21 mouse cellular contexts compared by ENCODE assay signal in genomic region chr2:158523060-158523459, GRCm38 (mm10). TPM values are rescaled to one million over a fixed set of nuclear protein-coding genes. Genes with fewer than 3 reads are reported as not detected.
A peak's percentile ranks its signal among the peaks of the same experiment; 100 is the strongest.
DNase-seq lines count a peak whose midpoint lies in the region; ATAC-seq and TF ChIP-seq lines count a peak whose summit lies in the region.
"Had no signal": no experiment of that assay in that cellular context is flagged by ENCODE, and none has a peak within 500 bp of the region (broad histone marks: within the 10 kb centered on the region; RNA-seq: fewer than 3 reads in every experiment).

No protein-coding gene starts in this region.

- peak; percentile 64 for ATAC-seq in heart, postnatal 0 days (ENCODE audit: insufficient read depth, low read depth)
- ATAC-seq in megakaryocyte progenitor cell, adult 5-6 weeks (replicated peaks; ENCODE audit: poor library complexity): no peak
- no peak for ATAC-seq in erythroblast, adult 5-6 weeks (replicated peaks; ENCODE audit: low FRiP score, poor library complexity, severe bottlenecking)
- ATAC-seq: midbrain, embryonic 15.5 days had no signal

- H3K27me3 ChIP-seq in heart, postnatal 0 days (ENCODE audit: control insufficient read depth, insufficient read depth, low read length): no peaks in the 10 kb centered on the region
- H3K27me3 ChIP-seq: hindbrain, embryonic 15.5 days; midbrain, embryonic 15.5 days; neural tube, embryonic 12.5 days had no signal

- no peaks in the 10 kb centered on the region for H3K36me3 ChIP-seq in heart, postnatal 0 days (replicated peaks; ENCODE audit: control insufficient read depth, insufficient read depth, low read length)
- H3K36me3 ChIP-seq: heart, embryonic 10.5 days; hindbrain, embryonic 15.5 days; midbrain, embryonic 15.5 days; neural tube, embryonic 12.5 days had no signal

- H3K9me3 ChIP-seq in heart, postnatal 0 days (replicated peaks; ENCODE audit: control insufficient read depth, low read length): no peaks in the 10 kb centered on the region
- H3K9me3 ChIP-seq: heart, embryonic 10.5 days; hindbrain, embryonic 15.5 days; midbrain, embryonic 15.5 days; neural tube, embryonic 12.5 days had no signal

- H3K9ac ChIP-seq in heart, postnatal 0 days (replicated peaks; ENCODE audit: low read depth, low read length): no peak overlapping the region
- H3K9ac ChIP-seq: hindbrain, embryonic 15.5 days; liver, embryonic 14.5 days; midbrain, embryonic 15.5 days; neural tube, embryonic 12.5 days had no signal

- DNase-seq in heart, postnatal 0 days (ENCODE audit: low spot score): peak; percentile 37
- DNase-seq in heart, adult 18-20 months: no peak
- peak; percentile 40 for DNase-seq in MN1 (ENCODE audit: low spot score)
- DNase-seq in kidney, adult 8-10 months: peak; percentile 67 to 77
- peak; percentile 67 for DNase-seq in lung, postnatal 10 days
- DNase-seq in gastrocnemius, postnatal 25 days: no peak
- DNase-seq: cerebellum, adult 18-20 months; embryo, embryonic 11 days; right cerebral cortex, postnatal 14 days had no signal

- no peak overlapping the region for H3K27ac ChIP-seq in heart, postnatal 0 days (ENCODE audit: low read depth)
- H3K27ac ChIP-seq: heart, embryonic 10.5 days; hindbrain, embryonic 15.5 days; liver, embryonic 14.5 days; midbrain, embryonic 15.5 days; neural tube, embryonic 12.5 days had no signal

- H3K4me2 ChIP-seq in heart, postnatal 0 days (ENCODE audit: low read depth, low read length): no peak overlapping the region
- H3K4me2 ChIP-seq: hindbrain, embryonic 15.5 days; midbrain, embryonic 15.5 days; neural tube, embryonic 12.5 days had no signal

- no peak overlapping the region for H3K4me3 ChIP-seq in heart, postnatal 0 days (ENCODE audit: low read depth, low read length)
- H3K4me3 ChIP-seq: heart, embryonic 10.5 days; hindbrain, embryonic 15.5 days; midbrain, embryonic 15.5 days; neural tube, embryonic 12.5 days had no signal

- TF ChIP-seq EP300 in heart, postnatal 0 days (IDR thresholded peaks at IDR 0.05; ENCODE audit: low read depth): no peak

- no peak for TF ChIP-seq CTCF in heart, postnatal 0 days (IDR thresholded peaks at IDR 0.05; ENCODE audit: low read depth)

- 39% methylated on average over 8 of the region's 8 CpGs for WGBS in heart, postnatal 0 days

- H3K4me1 ChIP-seq in heart, postnatal 0 days (ENCODE audit: control insufficient read depth, insufficient read depth): peaks cover 8% of the 10 kb centered on the region; the same call in 1 of the 2 replicates
- H3K4me1 ChIP-seq: hindbrain, embryonic 15.5 days; midbrain, embryonic 15.5 days; neural tube, embryonic 12.5 days had no signal

RNA-seq across cellular contexts. Expression of gene Arhgap40, which starts 10.5 kb away (rescaled TPM):
- total RNA-seq in heart, postnatal 0 days (2014; rRNA removed; ENCODE audit: low replicate concordance): 0.42 and 0.73 TPM in 2 replicates
- polyA plus RNA-seq in heart, postnatal 0 days (2015; fragmentation: Nextera tagmentation; extraction: Ambion mirVana): not detected in 2 replicates
- total RNA-seq in heart, adult 18-20 months (2021): not detected
- total RNA-seq in megakaryocyte progenitor cell, adult 5-6 weeks (2015): 0.17 TPM in 1 of 2 replicates, not detected in the other
- total RNA-seq in megakaryocyte progenitor cell, adult 5-6 weeks (2017): not detected in 2 replicates
- total RNA-seq in gastrocnemius, postnatal 25 days (2021): not detected
- not detected in 2 replicates for total RNA-seq in erythroblast, adult 5-6 weeks (2015; ENCODE audit: low replicate concordance)
- total RNA-seq in erythroblast, adult 5-6 weeks (2017; ENCODE audit: low replicate concordance): not detected in 2 replicates
- total RNA-seq: adrenal gland, adult 18-20 months; left cerebral cortex, postnatal 36 days; MEL had no signal
- polyA plus RNA-seq: C2C12; heart, embryonic 10.5 days had no signal

RNA-seq across cellular contexts. Expression of gene Adig, which starts 20.6 kb away (rescaled TPM):
- total RNA-seq in heart, postnatal 0 days (2014; rRNA removed; ENCODE audit: low replicate concordance): not detected in 2 replicates
- polyA plus RNA-seq in heart, postnatal 0 days (2015; fragmentation: Nextera tagmentation; extraction: Ambion mirVana): not detected in 2 replicates
- total RNA-seq in heart, adult 18-20 months (2021): 10 to 100 TPM in 1 of 2 experiments, 1 to 10 TPM in 1; 3.1 to 18.9 TPM
- not detected in 2 replicates for total RNA-seq in megakaryocyte progenitor cell, adult 5-6 weeks (2015)
- not detected in 2 replicates for total RNA-seq in megakaryocyte progenitor cell, adult 5-6 weeks (2017)
- 1 to 10 TPM; 1.6 to 7.0 TPM for total RNA-seq in gastrocnemius, postnatal 25 days (2021)
- total RNA-seq in erythroblast, adult 5-6 weeks (2015; ENCODE audit: low replicate concordance): not detected in 2 replicates
- total RNA-seq in erythroblast, adult 5-6 weeks (2017; ENCODE audit: low replicate concordance): not detected in 2 replicates
- total RNA-seq: layer of hippocampus, adult 8-10 months; left cerebral cortex, postnatal 36 days; MEL had no signal
- polyA plus RNA-seq: heart, embryonic 10.5 days; hindbrain, embryonic 15.5 days; liver, embryonic 14.5 days; midbrain, embryonic 15.5 days; neural tube, embryonic 12.5 days had no signal

Comparison
In these comparisons a context has a peak if more than half of its experiments do, and no peak if none do; other contexts are left out.
1. DNase-seq: peak in heart, postnatal 0 days (single experiment), MN1 (single experiment), kidney, adult 8-10 months (2 of 2) and lung, postnatal 10 days (single experiment); none in heart, adult 18-20 months (0 of 2) and gastrocnemius, postnatal 25 days (single experiment).